Mouse (Mus musculus): ENCODE results near the gene Mettl21a. TPM values are rescaled to one million over a fixed set of nuclear protein-coding genes. Genes with fewer than 3 reads are reported as not detected.
"Not testable (repeated sequence)": the region's sequence is repeated elsewhere in the genome, so short reads cannot be mapped to it uniquely, and the experiment has no call there.

Mettl21a gene
- 7.8 and 8.2 TPM in 2 replicates for polyA plus RNA-seq (2015; fragmentation: Nextera tagmentation; extraction: Ambion mirVana)

GRCm38 (mm10) chr1:64616881-64617714 lies at the start of gene Mettl21a:
Mettl21a (minus strand) TSS chr1:64617242.
- peak; percentile 84 for DNase-seq
- H3K27me3 ChIP-seq: no peaks in the 10 kb centered on the region
- 0 out of 2 replicates have a peak, but pooled peaks cover 14% of the 10 kb centered on the region for H3K36me3 ChIP-seq
- under 1% methylated on average over 72 of the region's 72 CpGs for WGBS (ENCODE audit: insufficient replicate concordance)
- peak within 1 kb of the TSS; percentile 84 for H3K4me3 ChIP-seq (replicated peaks)
- peak within 1 kb of the TSS; percentile 93 for H3K9ac ChIP-seq
- peak within 1 kb of the TSS; percentile 95 for H3K4me2 ChIP-seq
- no peaks in the 10 kb centered on the region for H3K9me3 ChIP-seq (replicated peaks)
- H3K4me1 ChIP-seq (replicated peaks): peaks cover 30% of the 10 kb centered on the region
- ATAC-seq (ENCODE audit: low read depth): peak; percentile 94
- H3K27ac ChIP-seq: peak within 1 kb of the TSS; percentile 96

DNA sequence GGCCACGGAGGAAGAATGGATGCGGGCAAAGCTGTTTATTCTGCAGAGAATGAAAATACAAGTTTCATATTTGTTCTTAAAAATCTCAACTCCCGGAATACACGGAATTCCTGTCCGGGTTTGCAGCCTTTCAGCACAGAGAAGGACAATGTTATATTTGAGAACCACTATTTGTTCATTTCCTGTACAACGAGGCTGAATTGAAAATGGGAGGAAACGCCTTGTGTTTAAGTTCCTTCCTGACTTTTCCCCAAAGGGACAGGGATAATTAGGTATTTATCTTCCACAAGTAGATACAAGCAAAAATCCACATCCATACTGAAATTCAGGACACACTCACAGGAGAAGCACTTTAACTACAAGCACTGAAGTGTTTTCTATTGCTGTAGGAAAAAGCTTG lies 41.8 kb upstream of the Mettl21a start:
- ATAC-seq (ENCODE audit: low read depth): no peak
- Histone ChIP-seq H3K4me3 (replicated peaks) (no peak overlapping the region), H3K9me3 (replicated peaks) (no peaks in the 10 kb centered on the region), H3K27me3 (no peaks in the 10 kb centered on the region), H3K27ac (no peak overlapping the region), H3K9ac (no peak overlapping the region), H3K4me1 (replicated peaks) (no peaks in the 10 kb centered on the region), H3K4me2 (no peak overlapping the region), H3K36me3 (no peaks in the 10 kb centered on the region)
- WGBS (ENCODE audit: insufficient replicate concordance): 37% methylated on average over 7 of the region's 7 CpGs
- no peak for DNase-seq

DNA sequence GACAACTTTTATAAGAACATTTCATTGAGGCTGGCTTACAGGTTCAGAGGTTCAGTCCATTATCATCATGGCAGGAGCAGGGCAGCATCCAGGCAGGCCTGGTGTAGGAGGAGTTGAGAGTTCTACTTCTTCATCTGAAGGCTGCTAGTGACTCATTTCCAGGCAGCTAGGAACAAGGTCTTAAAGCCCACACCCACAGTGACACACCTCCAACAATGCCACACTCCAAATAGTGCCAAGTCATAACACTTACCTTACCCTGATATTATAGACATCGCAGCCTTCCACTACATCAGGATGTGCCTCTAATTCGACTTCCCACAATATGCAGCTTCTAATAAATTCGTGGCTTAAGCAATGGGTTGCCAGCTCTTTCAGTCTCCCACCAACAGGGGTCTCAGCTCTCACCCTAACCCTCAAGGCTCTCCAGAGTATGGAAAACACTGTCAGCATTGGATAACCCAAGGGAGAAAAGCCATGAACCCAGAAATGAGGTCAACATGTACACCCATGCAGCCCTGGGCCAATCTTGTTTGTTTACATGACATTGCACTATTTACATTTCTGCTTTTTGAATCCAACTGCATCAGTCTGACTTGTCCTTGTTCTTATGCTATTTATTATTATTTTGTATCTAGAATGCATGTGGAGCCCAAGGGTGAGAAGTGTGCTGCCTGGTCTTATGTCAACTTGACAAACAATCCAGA lies 39.5 kb upstream of the Mettl21a start:
- DNase-seq (no peak), ATAC-seq (ENCODE audit: low read depth) (peak; percentile 70)
- Histone ChIP-seq H3K4me1 (replicated peaks) (no peaks in the 10 kb centered on the region), H3K9ac (no peak overlapping the region), H3K9me3 (replicated peaks) (no peaks in the 10 kb centered on the region), H3K4me2 (no peak overlapping the region), H3K27me3 (no peaks in the 10 kb centered on the region), H3K27ac (no peak overlapping the region), H3K4me3 (replicated peaks) (no peak overlapping the region), H3K36me3 (no peaks in the 10 kb centered on the region)
- 63% methylated on average over 3 of the region's 3 CpGs for WGBS (ENCODE audit: insufficient replicate concordance)

- Histone ChIP-seq H3K27ac (no peak overlapping the region), H3K4me2 (no peak overlapping the region), H3K27me3 (no peaks in the 10 kb centered on the region), H3K9ac (no peak overlapping the region), H3K36me3 (no peaks in the 10 kb centered on the region), H3K4me3 (replicated peaks) (no peak overlapping the region), H3K9me3 (replicated peaks) (no peaks in the 10 kb centered on the region), H3K4me1 (replicated peaks) (no peaks in the 10 kb centered on the region)
- ATAC-seq (ENCODE audit: low read depth) (no peak), DNase-seq (no peak)
- WGBS (ENCODE audit: insufficient replicate concordance): 49% methylated on average over 1 of the region's 1 CpGs
Measured at GRCm38 (mm10) chr1:64655415-64655814, 38.4 kb upstream of the Mettl21a start.

GRCm38 (mm10) chr1:64653701-64654100 lies 36.7 kb upstream of the Mettl21a start:
- DNase-seq (no peak), ATAC-seq (ENCODE audit: low read depth) (no peak)
- Histone ChIP-seq H3K36me3 (no peaks in the 10 kb centered on the region), H3K27me3 (no peaks in the 10 kb centered on the region), H3K4me1 (replicated peaks) (no peaks in the 10 kb centered on the region), H3K27ac (no peak overlapping the region), H3K4me2 (no peak overlapping the region), H3K4me3 (replicated peaks) (no peak overlapping the region), H3K9me3 (replicated peaks) (no peaks in the 10 kb centered on the region), H3K9ac (no peak overlapping the region)
- WGBS (ENCODE audit: insufficient replicate concordance): 80% methylated on average over 6 of the region's 6 CpGs

DNA sequence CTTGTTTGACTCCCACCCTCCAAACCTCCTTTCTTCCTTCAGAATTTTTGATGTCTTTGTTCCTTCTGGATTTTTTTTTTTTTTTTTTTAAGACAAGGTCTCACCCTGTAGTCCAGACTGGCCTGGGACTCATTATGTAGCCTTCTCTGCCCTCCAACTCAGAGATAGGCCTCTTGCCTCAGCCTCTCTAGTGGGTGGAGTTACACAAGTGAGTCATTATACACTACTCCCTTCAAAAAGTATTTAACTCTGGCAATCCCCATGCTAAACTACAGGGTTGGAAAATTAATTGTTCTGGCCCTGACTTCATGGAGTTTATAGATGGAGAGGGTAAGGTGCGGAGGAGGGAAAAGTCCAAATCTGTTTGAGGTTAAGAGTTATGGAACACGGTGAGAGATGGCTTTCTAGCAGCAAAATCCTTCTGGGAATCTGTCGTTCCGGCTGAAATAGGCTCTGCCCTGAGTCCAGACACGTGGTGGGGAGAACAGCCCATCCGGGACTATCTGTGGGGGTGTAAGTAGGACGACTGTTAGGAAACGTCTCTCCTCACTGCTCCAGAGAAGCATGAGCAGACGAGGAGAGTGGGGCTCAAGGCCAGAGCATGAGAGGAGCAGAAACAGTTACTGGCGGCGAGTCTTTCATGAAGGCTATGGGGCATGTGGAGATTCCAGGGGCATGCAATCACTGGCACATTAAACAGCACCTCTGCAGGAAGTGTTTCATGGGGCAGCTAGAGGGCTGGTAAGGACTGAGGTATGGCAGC lies 32.5 kb upstream of the Mettl21a start:
- no peak overlapping the region for H3K4me3 ChIP-seq (replicated peaks)
- no peaks in the 10 kb centered on the region for H3K27me3 ChIP-seq
- no peak overlapping the region for H3K4me2 ChIP-seq
- H3K27ac ChIP-seq: no peak overlapping the region
- H3K4me1 ChIP-seq (replicated peaks): peaks cover 6% of the 10 kb centered on the region; the same call in 1 of the 2 replicates
- no peak for ATAC-seq (ENCODE audit: low read depth)
- no peak overlapping the region for H3K9ac ChIP-seq
- H3K36me3 ChIP-seq: no peaks in the 10 kb centered on the region
- DNase-seq: no peak
- 69% methylated on average over 11 of the region's 11 CpGs for WGBS (ENCODE audit: insufficient replicate concordance)
- H3K9me3 ChIP-seq (replicated peaks): no peaks in the 10 kb centered on the region

GRCm38 (mm10) chr1:64644513-64644912 lies 27.5 kb upstream of the Mettl21a start:
- Histone ChIP-seq H3K36me3 (no peaks in the 10 kb centered on the region), H3K27ac (no peak overlapping the region), H3K9me3 (replicated peaks) (no peaks in the 10 kb centered on the region), H3K4me3 (replicated peaks) (no peak overlapping the region), H3K9ac (no peak overlapping the region), H3K27me3 (no peaks in the 10 kb centered on the region), H3K4me1 (replicated peaks) (peaks cover 11% of the 10 kb centered on the region), H3K4me2 (no peak overlapping the region)
- WGBS (ENCODE audit: insufficient replicate concordance): 76% methylated on average over 3 of the region's 3 CpGs
- DNase-seq (no peak), ATAC-seq (ENCODE audit: low read depth) (no peak)

DNA sequence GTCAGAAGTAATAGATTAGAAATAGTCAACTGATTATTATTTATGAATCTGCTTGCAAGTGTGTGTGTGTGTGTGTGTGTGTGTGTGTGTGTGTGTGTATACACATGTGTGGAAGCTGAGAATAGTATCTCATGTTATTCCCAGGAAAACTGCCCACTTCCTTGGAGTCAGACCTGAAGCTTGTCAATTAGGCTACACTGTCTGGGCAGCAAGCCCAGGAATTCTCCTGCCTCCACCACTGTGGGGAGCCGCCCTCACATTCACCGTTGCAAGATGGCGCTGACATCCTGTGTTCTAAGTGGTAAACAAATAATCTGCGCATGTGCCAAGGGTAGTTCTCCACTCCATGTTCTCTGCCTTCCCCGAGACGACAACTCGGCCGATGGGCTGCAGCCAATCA lies 25.5 kb upstream of the Mettl21a start:
- not testable (repeated sequence) for H3K27ac ChIP-seq; H3K4me2 ChIP-seq; ATAC-seq (ENCODE audit: low read depth); H3K36me3 ChIP-seq; H3K4me3 ChIP-seq (replicated peaks); DNase-seq; H3K27me3 ChIP-seq; H3K9me3 ChIP-seq (replicated peaks); H3K9ac ChIP-seq
- peaks cover 28% of the 10 kb centered on the region for H3K4me1 ChIP-seq (replicated peaks)
- WGBS (ENCODE audit: insufficient replicate concordance): 89% methylated on average over 8 of the region's 8 CpGs

DNA sequence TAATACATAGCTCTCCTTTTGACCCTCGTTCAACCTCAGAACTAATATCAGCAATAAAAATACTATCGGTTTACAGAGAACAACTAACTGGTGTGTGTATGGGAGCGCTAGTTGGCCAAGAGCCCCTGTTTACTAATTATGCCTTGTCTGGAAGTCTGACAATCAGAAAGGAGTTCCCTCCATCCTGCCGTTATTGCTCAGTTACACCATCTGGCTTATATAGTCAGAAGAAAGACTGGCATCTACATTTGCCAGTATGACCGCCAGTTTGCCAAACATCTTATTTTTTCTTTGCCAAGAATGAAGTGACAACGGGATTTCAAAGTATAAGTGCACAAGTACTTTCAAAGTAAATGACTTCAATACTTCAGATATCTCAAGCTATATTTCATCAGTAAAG lies 24.0 kb upstream of the Mettl21a start:
- Histone ChIP-seq H3K9me3 (replicated peaks) (no peaks in the 10 kb centered on the region), H3K4me2 (no peak overlapping the region), H3K4me3 (replicated peaks) (no peak overlapping the region), H3K27ac (no peak overlapping the region), H3K4me1 (replicated peaks) (peaks cover 28% of the 10 kb centered on the region), H3K36me3 (no peaks in the 10 kb centered on the region), H3K27me3 (no peaks in the 10 kb centered on the region), H3K9ac (no peak overlapping the region)
- DNase-seq: no peak
- WGBS (ENCODE audit: insufficient replicate concordance): 84% methylated on average over 6 of the region's 6 CpGs
- ATAC-seq (ENCODE audit: low read depth): no peak

DNA sequence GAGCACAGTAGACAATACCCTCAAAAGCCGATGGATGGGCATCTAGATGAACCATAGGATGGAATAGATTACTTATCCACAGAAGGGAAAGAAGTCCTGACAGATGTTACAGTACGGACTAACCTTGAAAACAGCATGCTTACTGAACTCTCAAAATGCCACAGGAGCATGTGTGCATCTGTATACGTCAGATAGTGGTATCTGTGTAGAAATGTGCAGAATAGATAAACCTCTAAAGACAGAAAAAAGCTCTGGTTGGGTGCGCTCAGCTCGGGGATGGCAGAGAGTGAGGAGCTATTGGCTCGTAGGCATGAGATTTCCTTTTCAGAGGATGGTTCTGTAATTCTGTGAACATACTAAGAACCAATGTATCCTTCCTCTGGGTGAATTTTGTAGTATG lies 22.2 kb upstream of the Mettl21a start:
- Histone ChIP-seq H3K27ac (peak overlapping the region; percentile 63), H3K4me3 (replicated peaks) (peak overlapping the region; percentile 18; the same call in 1 of the 2 replicates), H3K9me3 (replicated peaks) (no peaks in the 10 kb centered on the region), H3K36me3 (no peaks in the 10 kb centered on the region), H3K4me1 (replicated peaks) (peaks cover 29% of the 10 kb centered on the region), H3K4me2 (peak overlapping the region; percentile 43), H3K9ac (no peak overlapping the region), H3K27me3 (no peaks in the 10 kb centered on the region)
- ATAC-seq (ENCODE audit: low read depth): peak; percentile 99
- WGBS (ENCODE audit: insufficient replicate concordance): 15% methylated on average over 6 of the region's 6 CpGs
- peak; percentile 58 for DNase-seq

DNA sequence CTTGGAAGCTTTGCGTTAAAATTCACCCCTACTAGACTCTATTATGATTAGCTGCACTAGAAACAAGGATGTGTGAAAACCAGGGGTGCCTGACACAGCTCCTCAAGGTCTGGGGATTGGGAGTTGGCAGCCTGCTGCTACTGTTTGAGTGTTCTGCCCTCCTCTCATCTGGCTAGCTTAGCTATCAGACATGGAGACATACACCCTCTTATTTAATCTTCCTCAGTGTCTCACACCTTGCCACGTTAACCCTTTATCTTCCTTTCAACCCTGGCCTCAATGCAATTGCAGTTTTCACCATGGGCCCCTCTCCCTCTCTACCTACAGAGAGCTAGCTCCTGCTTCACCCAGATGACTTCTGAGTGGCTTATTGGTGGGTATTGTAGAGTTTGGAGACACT lies 18.6 kb upstream of the Mettl21a start:
- peaks cover 29% of the 10 kb centered on the region for H3K4me1 ChIP-seq (replicated peaks)
- no peaks in the 10 kb centered on the region for H3K9me3 ChIP-seq (replicated peaks)
- H3K27ac ChIP-seq: no peak overlapping the region
- no peak overlapping the region for H3K4me2 ChIP-seq
- ATAC-seq (ENCODE audit: low read depth) (no peak), DNase-seq (no peak)
- no peaks in the 10 kb centered on the region for H3K36me3 ChIP-seq
- WGBS (ENCODE audit: insufficient replicate concordance): 25% methylated on average over 2 of the region's 2 CpGs
- H3K4me3 ChIP-seq (replicated peaks): no peak overlapping the region
- H3K27me3 ChIP-seq: peaks cover 4% of the 10 kb centered on the region; the same call in 1 of the 2 replicates
- no peak overlapping the region for H3K9ac ChIP-seq
